Mouse (Mus musculus) megakaryocyte, embryonic 14.5 days (primary cell): ENCODE measurements around the gene Cers6. TPM values are rescaled to one million over a fixed set of nuclear protein-coding genes. Genes with fewer than 3 reads are reported as not detected.
A peak's percentile ranks its signal among the peaks of the same experiment; 100 is the strongest.

Experiments
- H3K27me3 ChIP-seq: replicated peaks from 2 replicates; pipeline ENCODE3; 2012; ENCODE audit warnings: inconsistent platforms
- H3K36me3 ChIP-seq: replicated peaks from 2 replicates; pipeline ENCODE3; 2012; ENCODE audit warnings: low read length, inconsistent platforms, mixed read lengths
- H3K4me1 ChIP-seq: 2 replicates; pipeline ENCODE4 v1.6.1; 2012; ENCODE audit warnings: inconsistent platforms
- H3K4me3 ChIP-seq: replicated peaks from 2 replicates; pipeline ENCODE3; 2012; ENCODE audit warnings: moderate library complexity, mild to moderate bottlenecking, inconsistent platforms
- H3K9me3 ChIP-seq: 2 replicates; pipeline ENCODE4 v1.6.1; 2012; ENCODE audit warnings: inconsistent platforms
- FLI1 ChIP-seq: IDR thresholded peaks from 2 replicates; pipeline ENCODE4 v1.6.1; 2012; ENCODE audit warnings: low read length, inconsistent platforms, mixed read lengths
- GATA1 ChIP-seq: IDR thresholded peaks from 3 replicates; pipeline ENCODE4 v1.6.1; 2012; ENCODE audit warnings: mixed read lengths, low read length, inconsistent platforms, borderline replicate concordance
- polyA plus RNA-seq: library from polyadenylated mRNA; stranded (reverse); fragments of >175 nt; gene quantifications from 2 replicates; pipeline ENCODE4 v1.2.3, GENCODE M21; 2012; ENCODE audit warnings: low replicate concordance; ENCODE audit not compliant: insufficient read depth

Gene Cers6
- polyA plus RNA-seq, 1 experiment: 3.2 TPM

DNA sequence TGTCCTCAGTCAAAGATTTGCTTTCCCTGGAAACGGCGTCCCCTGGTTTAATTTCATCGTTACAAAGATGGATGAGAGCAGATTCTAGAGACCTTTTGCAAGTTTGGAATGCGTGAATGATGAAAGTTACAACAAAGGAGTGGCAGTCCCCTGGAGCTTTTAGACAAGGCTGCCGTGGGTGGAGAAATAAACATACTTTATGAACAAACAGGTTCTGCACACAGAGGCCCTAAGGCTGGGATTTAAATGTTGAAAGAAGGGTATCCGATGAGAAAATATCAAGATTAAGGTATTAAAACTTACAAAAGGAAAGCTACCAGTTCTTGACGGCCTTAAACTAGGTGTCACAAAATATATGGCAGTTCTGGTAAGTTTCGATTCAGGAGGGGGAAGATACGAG is 117.0 kb downstream of the Cers6 start:
- no peaks in the 10 kb centered on the region for H3K9me3 ChIP-seq
- no peaks in the 10 kb centered on the region for H3K27me3 ChIP-seq
- TF ChIP-seq GATA1 (no peak), FLI1 (no peak)
- H3K4me1 ChIP-seq: peaks cover 84% of the 10 kb centered on the region
- H3K4me3 ChIP-seq: peak overlapping the region; percentile 84
- H3K36me3 ChIP-seq: peaks cover 6% of the 10 kb centered on the region

DNA sequence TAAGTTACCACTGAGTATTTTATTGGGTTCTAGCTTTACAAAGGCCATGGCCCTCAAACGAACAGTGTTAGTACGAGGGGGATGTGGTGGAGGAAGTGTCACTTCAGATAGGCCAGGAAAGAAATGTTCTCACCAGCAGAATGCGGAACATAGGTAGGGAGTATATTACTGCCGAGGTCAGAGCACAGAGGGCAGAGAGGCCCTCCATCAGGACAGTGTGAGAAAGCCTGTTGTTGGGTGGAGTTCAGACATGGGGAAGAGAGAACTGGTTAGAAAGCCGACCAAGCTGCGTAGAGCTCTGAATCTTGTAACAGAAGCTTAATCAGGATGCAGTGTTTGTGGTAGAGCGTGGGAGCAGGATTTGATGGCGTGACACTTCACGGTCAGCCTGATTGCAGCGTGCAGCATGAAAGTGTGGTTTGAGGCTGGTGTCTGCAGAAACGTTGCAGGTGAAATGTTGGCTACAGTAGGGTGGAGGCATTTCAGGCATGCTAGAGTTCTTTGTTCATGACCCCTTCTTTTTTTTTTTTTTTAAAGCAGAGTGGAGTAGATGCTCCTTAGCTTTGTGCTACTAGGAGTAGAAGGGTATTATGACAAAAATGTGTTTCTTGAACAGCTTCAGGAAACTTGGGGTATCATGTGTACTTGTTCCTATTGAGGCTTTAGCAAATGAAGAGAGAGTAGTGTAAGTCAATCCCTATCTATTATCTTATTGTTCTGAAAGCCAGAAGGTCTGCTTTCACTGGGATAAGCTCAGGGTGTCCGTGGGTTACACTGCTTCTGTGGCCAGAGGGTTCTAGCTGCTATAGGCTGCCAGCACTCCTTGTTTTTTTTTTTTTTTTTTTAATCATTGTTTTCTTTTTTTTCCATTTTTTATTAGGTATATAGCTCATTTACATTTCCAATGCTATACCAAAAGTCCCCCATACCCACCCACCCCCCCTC is 117.7 kb downstream of the Cers6 start:
- Histone ChIP-seq H3K4me1 (peaks cover 83% of the 10 kb centered on the region), H3K9me3 (no peaks in the 10 kb centered on the region), H3K36me3 (peaks cover 4% of the 10 kb centered on the region), H3K27me3 (no peaks in the 10 kb centered on the region), H3K4me3 (peak overlapping the region; percentile 84)
- TF ChIP-seq FLI1 (no peak), GATA1 (no peak)

DNA sequence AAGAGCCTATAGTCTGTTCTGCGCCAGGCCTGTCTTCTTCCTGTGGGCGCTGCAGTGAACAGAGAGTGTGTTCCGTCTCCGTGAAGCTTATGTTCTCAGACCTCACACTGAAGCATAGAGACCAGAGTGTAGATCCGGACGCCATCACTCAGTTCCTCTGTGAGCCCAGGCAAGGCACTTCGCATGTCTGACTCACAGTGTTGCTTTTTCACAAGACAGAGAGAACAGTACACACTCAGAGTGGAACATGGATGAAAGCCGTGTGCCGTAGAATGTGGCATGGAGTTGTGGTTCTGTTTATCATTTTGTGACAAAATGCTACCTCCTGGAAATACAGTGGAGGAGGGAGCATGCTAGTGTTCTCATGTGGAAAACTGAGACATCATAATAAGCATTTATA is 120.1 kb downstream of the Cers6 start:
- H3K9me3 ChIP-seq: no peaks in the 10 kb centered on the region
- TF ChIP-seq GATA1: no peak
- no peak for TF ChIP-seq FLI1
- H3K4me3 ChIP-seq: no peak overlapping the region
- peaks cover 4% of the 10 kb centered on the region for H3K36me3 ChIP-seq
- peaks cover 60% of the 10 kb centered on the region for H3K4me1 ChIP-seq
- H3K27me3 ChIP-seq: no peaks in the 10 kb centered on the region

GRCm38 (mm10) chr2:68981756-68982409 is 120.6 kb downstream of the Cers6 start:
- Histone ChIP-seq H3K4me1 (peaks cover 55% of the 10 kb centered on the region), H3K4me3 (no peak overlapping the region), H3K27me3 (no peaks in the 10 kb centered on the region), H3K9me3 (no peaks in the 10 kb centered on the region), H3K36me3 (peaks cover 4% of the 10 kb centered on the region)
- TF ChIP-seq FLI1 (no peak), GATA1 (no peak)

DNA sequence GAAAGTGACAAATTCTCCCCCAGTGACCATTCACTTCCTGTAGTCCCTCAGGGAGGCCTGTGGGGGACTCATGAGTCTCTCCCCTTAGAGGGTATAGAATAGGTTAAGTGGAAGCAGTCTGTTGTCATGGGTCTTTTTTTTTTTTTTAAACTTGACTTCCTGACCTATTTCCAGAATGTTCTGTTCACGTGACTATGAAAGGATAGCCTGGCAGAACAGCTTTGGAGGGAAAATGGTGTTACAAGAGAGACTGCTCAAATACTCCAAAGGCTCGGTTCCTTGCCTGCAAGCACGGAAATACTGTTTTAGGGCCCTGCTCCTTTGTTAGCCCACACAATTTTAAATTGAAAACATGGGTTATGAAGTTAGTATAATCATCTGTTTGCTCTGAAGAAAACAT is 121.7 kb downstream of the Cers6 start:
- Histone ChIP-seq H3K4me1 (peaks cover 48% of the 10 kb centered on the region), H3K4me3 (no peak overlapping the region), H3K36me3 (peaks cover 4% of the 10 kb centered on the region), H3K9me3 (no peaks in the 10 kb centered on the region), H3K27me3 (no peaks in the 10 kb centered on the region)
- TF ChIP-seq GATA1: no peak
- TF ChIP-seq FLI1: no peak

- Histone ChIP-seq H3K36me3 (peaks cover 4% of the 10 kb centered on the region), H3K9me3 (no peaks in the 10 kb centered on the region), H3K4me1 (peaks cover 43% of the 10 kb centered on the region), H3K27me3 (no peaks in the 10 kb centered on the region), H3K4me3 (no peak overlapping the region)
- TF ChIP-seq GATA1 (no peak), FLI1 (no peak)
These were observed 122.2 kb downstream of the Cers6 start for GRCm38 (mm10) chr2:68983431-68983830.

DNA sequence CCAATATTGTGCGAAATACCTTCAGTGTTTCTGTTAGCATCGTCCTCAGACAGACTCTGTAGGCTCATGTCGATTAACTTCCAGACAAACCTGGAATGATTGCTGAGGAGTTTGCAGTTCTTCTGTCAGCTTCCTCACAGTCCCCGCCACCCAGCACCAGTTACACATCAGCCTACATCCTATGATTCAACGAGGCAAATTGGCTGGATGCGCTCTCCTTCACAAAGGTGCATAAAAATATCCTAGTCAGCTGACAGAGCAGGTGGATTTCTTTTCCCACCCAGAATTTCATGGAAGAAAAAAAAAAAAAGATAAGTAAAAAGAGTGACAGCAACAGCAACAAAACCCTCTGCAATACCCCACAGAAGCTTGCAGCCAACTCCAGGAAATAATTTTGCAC is 127.9 kb downstream of the Cers6 start:
- no peak overlapping the region for H3K4me3 ChIP-seq
- no peaks in the 10 kb centered on the region for H3K9me3 ChIP-seq
- peaks cover 9% of the 10 kb centered on the region; the same call in 1 of the 2 replicates for H3K4me1 ChIP-seq
- peaks cover 6% of the 10 kb centered on the region for H3K36me3 ChIP-seq
- TF ChIP-seq FLI1: no peak
- no peak for TF ChIP-seq GATA1
- H3K27me3 ChIP-seq: no peaks in the 10 kb centered on the region

GRCm38 (mm10) chr2:68992629-68993028 is 131.4 kb downstream of the Cers6 start:
- Histone ChIP-seq H3K4me1 (peaks cover 14% of the 10 kb centered on the region; the same call in 1 of the 2 replicates), H3K36me3 (peaks cover 10% of the 10 kb centered on the region), H3K4me3 (no peak overlapping the region), H3K9me3 (no peaks in the 10 kb centered on the region), H3K27me3 (no peaks in the 10 kb centered on the region)
- TF ChIP-seq GATA1 (no peak), FLI1 (no peak)

DNA sequence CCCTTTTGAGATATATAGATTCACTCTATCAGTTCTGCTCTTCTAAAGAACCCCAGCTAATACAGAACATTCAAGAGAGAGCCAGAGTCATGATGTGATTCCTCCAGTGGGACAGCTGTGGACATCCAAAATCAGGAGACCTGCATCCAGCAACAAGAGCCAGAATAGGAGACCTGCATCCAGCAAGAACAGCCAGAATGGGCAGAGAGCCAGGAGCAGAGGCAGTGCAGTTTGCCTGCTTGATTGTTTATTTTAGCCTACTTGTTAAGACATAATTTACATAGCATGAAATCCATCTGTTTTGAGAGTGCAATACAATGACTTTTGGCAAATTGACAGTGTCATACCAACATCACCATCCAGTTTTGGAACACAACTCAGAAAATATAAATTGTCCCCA is 133.2 kb downstream of the Cers6 start:
- TF ChIP-seq GATA1 (no peak), FLI1 (no peak)
- no peaks in the 10 kb centered on the region for H3K27me3 ChIP-seq
- peaks cover 12% of the 10 kb centered on the region; the same call in 1 of the 2 replicates for H3K4me1 ChIP-seq
- H3K4me3 ChIP-seq: no peak overlapping the region
- H3K9me3 ChIP-seq: no peaks in the 10 kb centered on the region
- peaks cover 10% of the 10 kb centered on the region for H3K36me3 ChIP-seq

DNA sequence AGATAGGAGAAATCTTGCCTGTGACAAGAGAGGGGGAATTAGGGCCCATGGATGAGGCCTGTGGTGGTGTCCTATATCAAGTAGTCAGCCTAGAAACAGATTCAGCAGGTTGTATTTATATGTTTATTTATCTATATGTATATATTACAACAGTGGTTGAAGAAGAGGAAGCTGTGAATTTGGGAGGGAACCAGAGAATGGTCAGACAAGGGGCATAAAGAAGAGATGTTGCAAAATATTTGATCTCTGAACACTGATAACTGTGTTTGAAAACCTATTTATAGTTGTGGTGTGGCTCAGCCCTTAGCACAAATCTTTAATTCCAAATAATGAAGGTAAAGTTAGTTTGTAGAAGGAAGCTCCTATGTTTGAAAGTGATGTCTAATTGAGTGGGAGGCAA is 134.5 kb downstream of the Cers6 start:
- no peak for TF ChIP-seq FLI1
- no peak for TF ChIP-seq GATA1
- H3K27me3 ChIP-seq: no peaks in the 10 kb centered on the region
- peaks cover 10% of the 10 kb centered on the region for H3K36me3 ChIP-seq
- no peaks in the 10 kb centered on the region for H3K9me3 ChIP-seq
- no peak overlapping the region for H3K4me3 ChIP-seq
- H3K4me1 ChIP-seq: peaks cover 11% of the 10 kb centered on the region; the same call in 1 of the 2 replicates
